26 mouse cellular contexts compared by ENCODE assay signal in genomic region chr9:45321946-45322430, GRCm38 (mm10). TPM values are rescaled to one million over a fixed set of nuclear protein-coding genes. Genes with fewer than 3 reads are reported as not detected.
"Had no signal": no experiment of that assay in that cellular context is flagged by ENCODE, and none has a peak within 500 bp of the region (broad histone marks: within the 10 kb centered on the region; RNA-seq: fewer than 3 reads in every experiment).

No protein-coding gene starts in this region.

- H3K27me3 ChIP-seq: lung, embryonic 15.5 days; midbrain, embryonic 13.5 days; neural tube, embryonic 13.5 days; stomach, embryonic 15.5 days had no signal

- H3K4me3 ChIP-seq: left cerebral cortex, adult 2 months; liver, embryonic 13.5 days; lung, embryonic 15.5 days; megakaryocyte, embryonic 14.5 days; midbrain, embryonic 10.5 days; midbrain, embryonic 13.5 days; myocyte; neural tube, embryonic 13.5 days; stomach, embryonic 15.5 days had no signal

- H3K4me2 ChIP-seq: liver, embryonic 13.5 days; lung, embryonic 15.5 days; midbrain, embryonic 13.5 days; neural tube, embryonic 13.5 days; stomach, embryonic 15.5 days had no signal

- H3K4me1 ChIP-seq: liver, embryonic 13.5 days; midbrain, embryonic 10.5 days; midbrain, embryonic 13.5 days; neural tube, embryonic 13.5 days had no signal

- H3K36me3 ChIP-seq: liver, embryonic 13.5 days; lung, embryonic 15.5 days; midbrain, embryonic 10.5 days; midbrain, embryonic 13.5 days; neural tube, embryonic 13.5 days; stomach, embryonic 15.5 days had no signal

- DNase-seq: kidney, adult 2 months; kidney, postnatal 25 days; layer of hippocampus, postnatal 36 days; liver, embryonic 13.5 days; right cerebral cortex, postnatal 25 days; spleen, adult 18-20 months; thymus, postnatal 25 days had no signal

- H3K27ac ChIP-seq: kidney, postnatal 0 days; left cerebral cortex, adult 2 months; liver, embryonic 13.5 days; lung, embryonic 15.5 days; midbrain, embryonic 10.5 days; midbrain, embryonic 13.5 days; neural tube, embryonic 13.5 days; stomach, embryonic 15.5 days had no signal

- H3K9me3 ChIP-seq: liver, embryonic 13.5 days; lung, embryonic 15.5 days; megakaryocyte, embryonic 14.5 days; midbrain, embryonic 10.5 days; midbrain, embryonic 13.5 days; neural tube, embryonic 13.5 days; stomach, embryonic 15.5 days had no signal

- H3K9ac ChIP-seq: liver, embryonic 13.5 days; lung, embryonic 15.5 days; midbrain, embryonic 13.5 days; neural tube, embryonic 13.5 days; stomach, embryonic 15.5 days had no signal

- ATAC-seq: intestine, postnatal 0 days; midbrain, embryonic 13.5 days; midbrain, embryonic 16.5 days had no signal

RNA-seq across cellular contexts. Expression of gene Tmprss13, which starts 3.1 kb away (rescaled TPM):
- total RNA-seq: layer of hippocampus, adult 8-10 months; layer of hippocampus, postnatal 10 days; layer of hippocampus, postnatal 36 days; left cerebral cortex, adult 2 months; left cerebral cortex, postnatal 10 days; left cerebral cortex, postnatal 36 days; liver, adult 2 months; monocyte, adult 5-6 weeks had no signal
- polyA plus RNA-seq: liver, adult 2 months; liver, embryonic 13.5 days; liver, embryonic 16.5 days; midbrain, embryonic 13.5 days; midbrain, embryonic 16.5 days; myocyte; neural tube, embryonic 13.5 days had no signal

RNA-seq across cellular contexts. Expression of gene Fxyd6, which starts 48.0 kb away (rescaled TPM):
- total RNA-seq: monocyte, adult 5-6 weeks; neutrophil, adult 5-6 weeks had no signal

RNA-seq across cellular contexts. Expression of gene Il10ra, which starts 53.0 kb away (rescaled TPM):
- polyA plus RNA-seq: myocyte had no signal
